Mouse (Mus musculus) thymus, postnatal 36 days (tissue): ENCODE measurements around the gene Taar9.
A peak's percentile ranks its signal among the peaks of the same experiment; 100 is the strongest.
"Not testable (repeated sequence)": the region's sequence is repeated elsewhere in the genome, so short reads cannot be mapped to it uniquely, and the experiment has no call there.

ENCODE experiments used
- DNase-seq, 2 experiments: peaks; one replicate each; pipeline ENCODE4 v3.0.0; 2022; ENCODE audit warnings: mixed read lengths in 2 of 2

Taar9 gene

DNA sequence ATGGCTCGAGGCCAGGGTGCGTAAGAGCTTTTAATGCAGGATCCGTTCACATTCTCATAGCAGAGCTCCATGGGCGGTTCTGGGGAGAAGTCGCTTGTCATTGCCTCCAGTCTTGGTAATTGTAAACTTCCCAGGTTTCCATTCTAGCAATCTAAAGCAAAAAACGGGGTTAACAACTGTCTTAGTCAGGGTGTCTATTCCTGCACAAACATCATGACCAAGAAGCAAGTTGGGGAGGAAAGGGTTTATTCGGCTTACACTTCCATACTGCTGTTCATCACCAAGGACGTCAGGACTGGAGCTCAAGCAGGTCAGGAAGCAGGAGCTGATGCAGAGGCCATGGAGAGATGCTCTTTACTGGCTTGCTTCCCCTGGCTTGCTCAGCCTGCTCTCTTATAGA lies at the start of gene Taar9:
Taar9 (minus strand) TSS at position 101 of the 400 bp plus-strand sequence.
- not testable (repeated sequence) for DNase-seq

DNA sequence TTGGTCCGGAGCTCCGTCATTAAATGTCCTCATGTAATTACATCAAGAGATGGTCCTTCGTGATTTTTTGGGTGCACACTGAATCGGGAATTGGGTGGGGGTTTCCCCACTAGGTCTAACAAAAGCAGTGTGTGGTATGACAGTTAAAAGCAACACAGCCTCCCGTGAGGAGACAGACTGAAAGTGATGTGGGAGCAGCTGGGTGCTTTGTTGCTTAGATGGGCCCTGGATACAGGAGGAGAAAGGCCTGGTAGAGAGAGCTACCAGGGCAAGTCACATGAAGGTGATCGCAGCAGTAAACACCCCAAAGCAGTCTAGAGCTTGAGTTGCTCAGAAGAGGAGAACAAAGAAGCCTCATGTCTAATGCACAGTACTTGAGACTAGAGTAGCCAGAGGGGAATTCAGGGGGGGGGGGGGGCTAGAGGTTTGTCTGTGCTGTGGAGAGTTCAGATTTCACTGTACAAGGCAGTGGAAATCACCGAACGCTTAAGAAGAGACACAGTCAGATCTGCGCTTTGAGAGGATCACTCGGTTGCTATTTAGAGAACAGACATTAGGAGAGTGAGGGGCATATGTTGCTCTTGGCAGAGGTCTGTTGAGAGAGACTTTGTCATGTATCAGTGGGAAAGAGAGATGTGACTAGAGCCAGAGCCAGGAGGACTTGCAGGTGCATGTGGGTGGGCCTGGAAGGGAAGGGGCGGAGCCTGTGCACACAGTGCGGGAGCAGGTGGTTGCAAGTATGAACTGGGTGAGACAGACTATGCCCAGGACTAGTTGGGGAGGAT lies 49.3 kb upstream of the Taar9 start:
- peak; percentile 71 to 86 for DNase-seq

- DNase-seq, result no peak
Measured at GRCm38 (mm10) chr10:24150086-24150485, 40.8 kb upstream of the Taar9 start.

GRCm38 (mm10) chr10:24149135-24149781 lies 39.9 kb upstream of the Taar9 start, which contains the start of gene Stx7:
Stx7 (plus strand) TSS chr10:24149302.
- peak; percentile 91 to 94 for DNase-seq

DNA sequence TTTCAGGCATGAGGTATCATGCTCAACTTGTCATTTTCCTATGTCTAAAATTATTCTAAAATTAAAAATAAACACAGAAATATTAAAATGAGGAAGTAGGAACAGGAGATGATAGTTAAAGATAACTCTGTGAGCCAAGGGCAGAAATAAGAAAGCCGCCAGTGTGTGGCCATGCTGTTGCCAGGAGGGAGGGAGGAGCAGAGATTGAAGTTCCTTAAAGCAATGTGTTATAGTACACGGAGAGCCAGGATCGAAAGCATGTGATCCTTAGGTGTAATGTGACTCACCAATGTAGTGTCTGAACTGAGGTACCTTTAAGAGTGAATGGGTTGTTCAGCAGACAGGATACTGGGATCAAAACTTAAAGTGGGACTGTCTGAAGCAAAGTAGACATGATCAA lies 33.4 kb upstream of the Taar9 start:
- no peak for DNase-seq

DNA sequence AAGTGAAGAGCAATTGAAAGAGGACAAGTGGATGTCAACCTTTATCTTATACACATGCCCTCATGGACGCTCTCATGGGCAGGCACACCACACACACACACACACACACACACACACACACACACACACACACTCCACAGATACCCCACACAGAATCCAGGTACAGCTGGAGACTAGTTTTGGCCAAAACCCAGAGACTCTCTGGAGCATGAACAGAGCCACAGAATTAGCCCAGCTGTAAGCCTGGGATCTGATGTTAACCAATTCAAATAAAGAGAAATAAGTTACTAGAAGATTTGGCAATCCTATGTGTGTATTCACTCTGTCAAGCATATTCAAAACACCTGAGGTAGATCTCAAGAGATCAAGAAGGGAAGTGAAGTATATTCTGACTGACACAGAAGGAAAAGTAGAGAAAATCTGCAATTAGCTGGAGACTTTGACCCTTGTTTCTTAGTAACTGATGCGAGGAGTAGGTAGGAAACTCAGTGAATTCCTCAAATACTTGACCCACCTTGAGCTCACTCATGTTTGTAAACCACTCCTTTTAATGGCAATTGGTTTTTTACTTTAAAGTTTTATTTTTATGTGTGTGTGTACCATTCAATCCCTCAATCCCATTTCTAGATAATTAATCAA lies 29.4 kb upstream of the Taar9 start:
- no peak for DNase-seq

DNA sequence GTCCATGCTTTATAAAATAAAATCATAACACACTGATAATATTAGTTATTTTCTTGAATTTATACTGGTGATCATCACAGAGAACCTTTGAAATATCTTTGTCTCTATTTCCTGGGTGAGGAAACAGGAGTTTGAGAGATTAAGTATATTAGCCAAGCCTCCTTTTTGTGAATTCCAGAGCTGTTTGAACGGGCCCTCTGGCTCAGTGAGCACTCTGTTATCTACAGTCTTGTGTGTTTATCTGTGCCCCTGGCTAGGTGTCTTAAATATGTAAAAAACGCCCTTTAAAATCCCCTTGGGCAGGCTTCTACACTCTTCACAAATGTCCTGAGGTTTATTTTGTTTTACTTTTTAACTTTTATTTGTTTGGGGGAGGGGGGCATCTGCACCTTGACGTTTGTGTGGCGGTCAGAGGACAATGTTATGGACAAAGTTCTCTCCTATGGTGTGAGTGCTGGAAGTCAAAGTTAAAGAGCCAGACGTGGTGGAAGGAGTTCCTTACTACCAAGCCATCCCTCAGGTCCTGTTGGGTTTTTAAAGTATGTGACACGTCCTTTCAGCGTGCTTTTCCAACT lies 24.8 kb upstream of the Taar9 start:
- DNase-seq, result no peak

GRCm38 (mm10) chr10:24133132-24133531 lies 23.8 kb upstream of the Taar9 start:
- no peak for DNase-seq

GRCm38 (mm10) chr10:24132273-24132672 lies 22.9 kb upstream of the Taar9 start:
- no peak for DNase-seq

GRCm38 (mm10) chr10:24131451-24132262 lies 22.3 kb upstream of the Taar9 start:
- peak; percentile 22 for DNase-seq

GRCm38 (mm10) chr10:24111116-24111778 lies 1.9 kb upstream of the Taar9 start:
- DNase-seq, result no peak

DNA sequence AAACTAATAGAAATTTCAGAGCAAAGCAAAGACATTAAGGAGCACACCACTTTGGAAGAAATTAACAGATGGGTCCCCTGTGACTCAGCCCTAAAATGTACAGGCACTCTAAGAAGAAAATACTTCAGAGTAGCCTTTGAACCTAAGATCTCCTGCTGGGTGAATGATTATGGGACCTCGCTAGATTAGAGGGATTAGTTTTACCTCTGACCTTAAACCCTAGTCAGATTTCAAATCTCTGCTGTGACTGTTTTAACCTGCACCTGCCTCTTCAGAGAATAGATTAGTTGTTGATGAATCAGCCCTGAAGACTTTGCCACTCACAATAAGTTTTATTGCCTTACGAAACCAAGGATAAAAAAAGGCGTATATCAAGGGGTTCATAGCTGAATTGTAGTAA lies 1.1 kb downstream of the Taar9 start:
- DNase-seq, result no peak

DNA sequence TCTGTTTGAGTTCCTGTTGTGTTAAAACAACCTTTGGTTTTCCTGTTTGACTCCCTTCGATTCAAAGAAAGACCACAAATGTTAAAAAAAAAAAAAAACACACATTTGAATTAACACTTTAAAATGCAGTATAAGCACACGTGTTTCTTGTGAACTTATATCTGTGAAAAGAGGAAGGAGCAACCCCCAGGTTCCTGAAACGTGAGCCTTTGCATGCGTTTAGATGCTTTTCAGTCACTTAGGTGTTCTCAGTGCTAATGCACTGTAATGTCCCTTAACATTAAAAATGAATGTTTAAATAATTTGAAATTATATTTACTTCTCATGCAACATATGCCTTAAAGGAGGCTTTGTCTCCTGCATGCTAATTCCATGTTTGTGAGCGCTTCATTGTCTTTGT lies 1.6 kb downstream of the Taar9 start:
- no peak for DNase-seq

DNA sequence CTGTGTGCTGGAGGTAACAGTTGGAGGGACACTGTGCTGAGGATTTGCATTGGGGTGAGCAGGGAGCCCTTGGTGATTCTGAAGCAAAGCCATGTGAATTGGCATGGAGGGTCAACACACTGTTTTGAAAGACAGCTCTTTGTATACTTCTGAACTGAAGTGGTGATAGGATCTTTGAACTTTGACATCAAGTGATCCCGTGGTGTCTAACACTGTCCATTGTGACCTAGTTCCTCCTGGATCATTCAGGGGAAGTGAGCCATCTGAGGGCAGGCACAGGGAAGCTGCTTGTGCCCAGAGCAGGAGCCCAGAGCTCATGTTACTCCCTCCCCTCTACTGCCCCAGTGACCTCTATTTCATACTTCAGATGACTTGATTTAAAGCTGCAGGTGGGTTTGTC lies 6.0 kb downstream of the Taar9 start:
- not testable (repeated sequence) for DNase-seq

GRCm38 (mm10) chr10:24101812-24102211 lies 7.5 kb downstream of the Taar9 start, which contains the start of gene Taar8c:
Taar8c (minus strand) TSS chr10:24101912.
- not testable (repeated sequence) for DNase-seq

GRCm38 (mm10) chr10:24097010-24097409 lies 12.3 kb downstream of the Taar9 start:
- not testable (repeated sequence) for DNase-seq

DNA sequence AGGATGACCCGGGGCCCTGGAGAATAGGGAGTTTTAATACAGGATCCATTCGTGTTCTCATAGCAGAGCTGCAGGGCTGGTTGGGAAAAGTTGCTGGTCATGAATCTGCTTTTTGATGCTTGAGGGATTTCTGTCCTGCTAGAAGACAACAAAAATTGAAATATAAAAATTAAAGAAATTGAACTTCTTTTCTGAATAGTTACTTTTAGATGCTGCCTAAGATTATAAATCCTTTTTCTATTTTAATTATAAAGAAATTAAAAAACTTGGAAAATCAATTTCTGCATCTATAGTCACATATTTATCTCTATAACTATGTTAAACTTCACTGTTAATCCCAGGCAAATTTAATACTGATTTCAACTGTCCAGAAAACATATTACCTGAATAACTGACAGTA lies 17.1 kb downstream of the Taar9 start, which contains the start of gene Taar8b:
Taar8b (minus strand) TSS at position 101 of the 400 bp plus-strand sequence.
- no peak for DNase-seq

DNA sequence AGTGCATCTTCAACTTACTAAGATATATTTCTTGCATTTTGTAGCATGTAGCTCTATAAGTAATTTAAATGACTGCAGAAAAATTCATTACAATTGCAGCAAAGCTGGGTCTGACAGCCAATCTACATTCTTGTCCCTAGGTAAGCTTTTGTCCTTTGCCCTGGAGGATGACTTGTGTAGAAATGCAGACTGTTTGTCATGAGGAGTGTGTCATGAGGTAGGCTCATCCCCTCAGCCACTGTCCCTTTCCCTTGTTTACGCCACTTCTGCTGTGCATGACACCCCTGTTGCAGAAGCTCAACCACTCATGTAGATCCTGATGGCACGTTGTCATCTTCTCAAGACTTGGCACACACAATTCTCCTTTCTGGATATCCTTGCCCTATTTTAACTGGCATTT lies 22.2 kb downstream of the Taar9 start:
- no peak for DNase-seq

GRCm38 (mm10) chr10:24086555-24086954 lies 22.8 kb downstream of the Taar9 start:
- no peak for DNase-seq

- no peak for DNase-seq
Measured at GRCm38 (mm10) chr10:24085936-24086335, 23.4 kb downstream of the Taar9 start.

- DNase-seq, result peak; percentile 2 to 5
Measured at GRCm38 (mm10) chr10:24080166-24080565, 29.2 kb downstream of the Taar9 start.

GRCm38 (mm10) chr10:24076200-24076599 lies 33.1 kb downstream of the Taar9 start, which contains the start of gene Taar8a:
Taar8a (plus strand) TSS chr10:24076500.
- not testable (repeated sequence) for DNase-seq
